Mouse (Mus musculus) forebrain, embryonic 13.5 days (tissue): Measurements from ENCODE around the gene Ppef1. TPM values are rescaled to one million over a fixed set of nuclear protein-coding genes. Genes with fewer than 3 reads are reported as not detected.

Experiments
- ATAC-seq: fragments of 200-750 bp; cut with Nextera tagmentation; 2 replicates; pipeline ENCODE4 v1.8.0; 2017
- H3K27ac ChIP-seq: fragments of 300-500 bp; sonication (generic); 2 replicates; pipeline ENCODE4 v1.5.1; 2015; ENCODE audit warnings: inconsistent platforms, mild to moderate bottlenecking, moderate library complexity
- H3K27me3 ChIP-seq: fragments of 300-500 bp; sonication (generic); 2 replicates; pipeline ENCODE4 v1.6.1; 2015; ENCODE audit warnings: mild to moderate bottlenecking, inconsistent platforms
- H3K36me3 ChIP-seq: fragments of 300-500 bp; sonication (generic); 2 replicates; pipeline ENCODE4 v1.6.1; 2015; ENCODE audit warnings: mild to moderate bottlenecking, inconsistent platforms; ENCODE audit not compliant: poor library complexity, severe bottlenecking
- H3K4me1 ChIP-seq: fragments of 300-500 bp; sonication (generic); 2 replicates; pipeline ENCODE4 v1.6.1; 2015; ENCODE audit warnings: inconsistent platforms
- H3K4me2 ChIP-seq: fragments of 300-500 bp; sonication (generic); 2 replicates; pipeline ENCODE4 v1.6.1; 2015; ENCODE audit warnings: inconsistent platforms, mild to moderate bottlenecking, moderate library complexity
- H3K4me3 ChIP-seq: fragments of 300-500 bp; sonication (generic); 2 replicates; pipeline ENCODE4 v1.5.1; 2015; ENCODE audit warnings: mild to moderate bottlenecking, inconsistent platforms
- H3K9ac ChIP-seq: fragments of 300-500 bp; sonication (generic); 2 replicates; pipeline ENCODE4 v1.6.1; 2015; ENCODE audit warnings: mild to moderate bottlenecking, inconsistent platforms
- H3K9me3 ChIP-seq: fragments of 300-500 bp; sonication (generic); replicated peaks from 2 replicates; pipeline ENCODE4 v1.6.1; 2016; ENCODE audit warnings: inconsistent platforms
- WGBS: fragments of 180-500 bp; shearing (Covaris S2); methylation state at CpG from one replicate; pipeline ENCODE4 v1.1.7; 2015; 5-methylcytosine and 5-hydroxymethylcytosine counted together
- polyA plus RNA-seq: library from polyadenylated mRNA; unstranded; fragments of >200 nt; fragmentation: Nextera tagmentation; extraction: Ambion mirVana; gene quantifications from 2 replicates; pipeline ENCODE4 v1.2.1, GENCODE M21; 2015

Ppef1 gene
- polyA plus RNA-seq, 1 experiment from 2014 or later, result 0.26 TPM

GRCm38 (mm10) chrX:160592933-160593332, 142.6 kb downstream of the Ppef1 start:
- Histone ChIP-seq H3K4me2 (no peak overlapping the region), H3K4me1 (no peaks in the 10 kb centered on the region), H3K27ac (no peak overlapping the region), H3K9ac (no peak overlapping the region), H3K9me3 (no peaks in the 10 kb centered on the region), H3K36me3 (no peaks in the 10 kb centered on the region), H3K4me3 (no peak overlapping the region), H3K27me3 (no peaks in the 10 kb centered on the region)
- 79% methylated on average over 6 of the region's 6 CpGs for WGBS
- no peak for ATAC-seq

GRCm38 (mm10) chrX:160590147-160590546, 145.4 kb downstream of the Ppef1 start:
- Histone ChIP-seq H3K27ac (no peak overlapping the region), H3K4me3 (no peak overlapping the region)
- WGBS, result 97% methylated on average over 7 of the region's 7 CpGs

GRCm38 (mm10) chrX:160588523-160588922, 147.0 kb downstream of the Ppef1 start:
- 79% methylated on average over 4 of the region's 4 CpGs for WGBS
- Histone ChIP-seq H3K4me2 (no peak overlapping the region), H3K4me3 (no peak overlapping the region), H3K27me3 (no peaks in the 10 kb centered on the region), H3K4me1 (no peaks in the 10 kb centered on the region), H3K9ac (no peak overlapping the region), H3K36me3 (0 out of 2 replicates have a peak, but pooled peaks cover 4% of the 10 kb centered on the region), H3K27ac (no peak overlapping the region), H3K9me3 (no peaks in the 10 kb centered on the region)
- ATAC-seq, result no peak; the same call in 1 of the 2 replicates

More at GRCm38 (mm10) chrX:160590147-160590546, 145.4 kb downstream of the Ppef1 start:
- Histone ChIP-seq H3K9me3 (no peaks in the 10 kb centered on the region), H3K4me2 (no peak overlapping the region), H3K4me1 (no peaks in the 10 kb centered on the region), H3K36me3 (0 out of 2 replicates have a peak, but pooled peaks cover 4% of the 10 kb centered on the region), H3K27me3 (no peaks in the 10 kb centered on the region), H3K9ac (no peak overlapping the region)
- ATAC-seq, result no peak

DNA sequence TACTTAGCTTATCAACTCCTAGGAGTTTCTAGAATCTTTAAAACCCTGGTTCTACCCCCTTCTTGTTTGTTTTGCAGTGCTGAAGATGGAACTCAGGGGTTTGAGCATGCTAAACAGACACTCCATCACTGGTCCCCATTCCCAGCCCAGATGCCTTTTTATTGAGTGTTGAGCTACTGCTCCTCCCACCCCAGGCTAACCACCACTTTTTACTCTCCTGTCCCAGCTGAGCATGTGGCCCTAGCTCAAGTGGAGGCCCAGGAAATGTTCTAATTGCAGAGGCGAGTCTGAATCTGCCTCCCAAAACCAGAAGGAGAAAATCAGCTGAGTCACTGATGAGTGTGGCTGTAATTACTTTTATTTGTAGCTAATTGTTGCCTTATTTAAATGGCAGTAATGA, 150.5 kb downstream of the Ppef1 start:
- no peaks in the 10 kb centered on the region for H3K9me3 ChIP-seq
- H3K9ac ChIP-seq, result no peak overlapping the region
- peak; percentile 54; the same call in 1 of the 2 replicates for ATAC-seq
- WGBS, result 50% methylated on average over 1 of the region's 1 CpGs
- H3K27ac ChIP-seq, result no peak overlapping the region
- H3K4me1 ChIP-seq, result no peaks in the 10 kb centered on the region
- no peak overlapping the region for H3K4me3 ChIP-seq
- H3K27me3 ChIP-seq, result no peaks in the 10 kb centered on the region
- no peak overlapping the region for H3K4me2 ChIP-seq
- H3K36me3 ChIP-seq, result 0 out of 2 replicates have a peak, but pooled peaks cover 4% of the 10 kb centered on the region

DNA sequence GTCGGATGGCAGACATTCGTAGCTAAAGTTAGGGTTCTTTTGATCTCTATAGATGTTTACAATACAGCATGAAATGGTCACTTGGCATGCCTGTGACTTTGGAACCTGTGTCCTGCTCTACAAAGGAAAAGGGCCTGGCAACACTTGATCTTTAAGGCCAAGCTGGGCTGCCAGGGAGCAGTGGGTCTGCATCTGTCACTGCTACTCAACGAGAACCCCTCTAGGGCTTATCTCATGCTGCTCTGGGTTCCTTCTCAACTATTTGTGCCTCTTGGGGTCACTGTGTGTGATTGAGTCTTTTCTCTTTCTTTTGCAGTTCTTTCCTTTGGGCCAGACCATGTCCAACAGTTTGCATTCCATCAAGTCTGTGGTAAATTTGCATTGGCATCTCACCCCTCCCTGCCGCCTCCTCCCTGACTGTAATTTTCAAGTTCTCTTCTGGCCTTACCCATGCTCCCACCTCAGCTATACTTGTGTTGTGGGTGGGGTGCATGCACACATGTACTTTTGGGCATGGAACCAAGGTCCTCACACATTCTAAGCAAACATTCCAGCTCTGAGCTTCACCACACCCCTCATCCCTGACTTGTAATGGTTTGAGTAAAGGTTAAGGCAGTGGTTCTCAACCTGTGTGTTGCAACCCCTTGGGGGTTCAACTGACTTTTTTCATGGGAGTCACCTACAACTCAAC, 151.3 kb downstream of the Ppef1 start:
- Histone ChIP-seq H3K36me3 (0 out of 2 replicates have a peak, but pooled peaks cover 4% of the 10 kb centered on the region), H3K9ac (no peak overlapping the region), H3K27ac (no peak overlapping the region), H3K4me1 (no peaks in the 10 kb centered on the region), H3K9me3 (no peaks in the 10 kb centered on the region), H3K27me3 (no peaks in the 10 kb centered on the region), H3K4me3 (no peak overlapping the region), H3K4me2 (no peak overlapping the region)
- WGBS, result 91% methylated on average over 4 of the region's 4 CpGs
- ATAC-seq, result no peak

DNA sequence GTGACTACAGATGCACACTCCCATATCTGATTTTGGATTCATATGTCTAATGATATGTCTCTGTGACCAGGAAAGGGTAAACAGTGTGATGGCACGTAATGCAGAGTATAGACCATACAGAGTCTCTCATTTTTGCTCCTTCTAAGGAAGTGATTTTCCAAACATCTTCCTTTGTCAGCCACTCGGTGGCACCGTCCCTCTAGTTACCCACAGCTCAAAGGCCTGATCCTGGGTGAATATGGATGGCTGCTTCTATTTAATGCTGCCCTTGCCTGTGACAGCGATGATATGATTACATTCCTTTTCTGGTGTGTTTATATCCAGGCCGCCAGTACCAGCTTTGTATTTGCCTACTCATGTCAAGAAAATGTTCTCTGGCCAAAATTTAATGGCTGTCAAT, 152.0 kb downstream of the Ppef1 start:
- Histone ChIP-seq H3K27ac (no peak overlapping the region), H3K4me2 (no peak overlapping the region), H3K4me1 (no peaks in the 10 kb centered on the region), H3K4me3 (no peak overlapping the region), H3K36me3 (peaks cover 7% of the 10 kb centered on the region; the same call in 1 of the 2 replicates), H3K9ac (no peak overlapping the region), H3K27me3 (no peaks in the 10 kb centered on the region), H3K9me3 (no peaks in the 10 kb centered on the region)
- peak; percentile 66 for ATAC-seq
- 54% methylated on average over 5 of the region's 5 CpGs for WGBS

Other genes with a start within 250 kb of the Ppef1 start
- gene Phka2, start 233.6 kb downstream of the Ppef1 start, polyA plus RNA-seq, result 14.0 and 15.3 TPM in 2 replicates
- gene Rs1, start 32.2 kb upstream of the Ppef1 start, polyA plus RNA-seq, result 0.05 TPM in 1 of 2 replicates, not detected in the other
- 0.10 and 0.11 TPM in 2 replicates for gene Gja6, start 171.3 kb upstream of the Ppef1 start, polyA plus RNA-seq